Mouse (Mus musculus): Measurements from ENCODE around the gene Ift43.

Ift43 gene

GRCm38 (mm10) chr12:86128122-86128521 lies 45.8 kb downstream of the Ift43 start:
- in situ Hi-C loops (cut with MboI, MseI), result loop anchor here (10.0 kb wide), 1 partner anchor 167 kb away; no protein-coding TSS in a partner anchor

GRCm38 (mm10) chr12:86129005-86129404 lies 46.7 kb downstream of the Ift43 start:
- in situ Hi-C loops (cut with MboI, MseI), result loop anchor here (10.0 kb wide), 1 partner anchor 166 kb away; no protein-coding TSS in a partner anchor

GRCm38 (mm10) chr12:86129696-86130095 lies 47.4 kb downstream of the Ift43 start:
- in situ Hi-C loops (cut with MboI, MseI), result loop anchor here (10.0 kb wide), 2 partner anchors 165 to 275 kb away; no protein-coding TSS in a partner anchor

GRCm38 (mm10) chr12:86132799-86133198 lies 50.5 kb downstream of the Ift43 start:
- in situ Hi-C loops (cut with MboI, MseI), result loop anchor here (10.0 kb wide), 1 partner anchor 272 kb away; no protein-coding TSS in a partner anchor

- in situ Hi-C loops (cut with MboI, MseI), result loop anchor here (10.0 kb wide), 1 partner anchor 269 kb away; no protein-coding TSS in a partner anchor
Measured at GRCm38 (mm10) chr12:86135691-86136090, 53.4 kb downstream of the Ift43 start.

GRCm38 (mm10) chr12:86138696-86139095 lies 56.4 kb downstream of the Ift43 start:
- in situ Hi-C loops (cut with MboI, MseI), result loop anchor here (10.0 kb wide), 1 partner anchor 266 kb away; no protein-coding TSS in a partner anchor

- in situ Hi-C loops (cut with MboI, MseI), result no loop called here
Measured at GRCm38 (mm10) chr12:86142389-86142788, 60.0 kb downstream of the Ift43 start.

- in situ Hi-C loops (cut with MboI, MseI), result no loop called here
Measured at GRCm38 (mm10) chr12:86146246-86146645, 63.9 kb downstream of the Ift43 start.

- in situ Hi-C loops (cut with MboI, MseI), result no loop called here
Measured at GRCm38 (mm10) chr12:86148271-86148670, 65.9 kb downstream of the Ift43 start.

GRCm38 (mm10) chr12:86149087-86149486 lies 66.7 kb downstream of the Ift43 start:
- in situ Hi-C loops (cut with MboI, MseI), result no loop called here

GRCm38 (mm10) chr12:86151941-86152340 lies 69.6 kb downstream of the Ift43 start:
- in situ Hi-C loops (cut with MboI, MseI), result no loop called here

- in situ Hi-C loops (cut with MboI, MseI), result no loop called here
Measured at GRCm38 (mm10) chr12:86153213-86153957, 71.0 kb downstream of the Ift43 start.

GRCm38 (mm10) chr12:86155176-86155575 lies 72.8 kb downstream of the Ift43 start:
- in situ Hi-C loops (cut with MboI, MseI), result no loop called here

GRCm38 (mm10) chr12:86157166-86157565 lies 74.8 kb downstream of the Ift43 start:
- in situ Hi-C loops (cut with MboI, MseI), result no loop called here

GRCm38 (mm10) chr12:86157894-86158444 lies 75.6 kb downstream of the Ift43 start:
- in situ Hi-C loops (cut with MboI, MseI), result no loop called here

- in situ Hi-C loops (cut with MboI, MseI), result no loop called here
Measured at GRCm38 (mm10) chr12:86158689-86159483, 76.5 kb downstream of the Ift43 start.

GRCm38 (mm10) chr12:86161436-86161835 lies 79.1 kb downstream of the Ift43 start:
- in situ Hi-C loops (cut with MboI, MseI), result no loop called here

- in situ Hi-C loops (cut with MboI, MseI), result no loop called here
Measured at GRCm38 (mm10) chr12:86161942-86162341, 79.6 kb downstream of the Ift43 start.

- in situ Hi-C loops (cut with MboI, MseI), result no loop called here
Measured at GRCm38 (mm10) chr12:86162890-86163816, 80.8 kb downstream of the Ift43 start.

- in situ Hi-C loops (cut with MboI, MseI), result no loop called here
Measured at GRCm38 (mm10) chr12:86166244-86166643, 83.9 kb downstream of the Ift43 start.

GRCm38 (mm10) chr12:86167075-86167474 lies 84.7 kb downstream of the Ift43 start:
- in situ Hi-C loops (cut with MboI, MseI), result no loop called here

All from T-helper 2 cell (primary cell).